Mouse (Mus musculus) thymus, postnatal 4 days (tissue): ENCODE measurements around the gene Scn5a.
A peak's percentile ranks its signal among the peaks of the same experiment; 100 is the strongest.

Experiments used
- DNase-seq: peaks from one replicate; pipeline ENCODE4 v3.0.0; 2021

The Scn5a gene

GRCm38 (mm10) chr9:119455967-119456366 lies 122.8 kb downstream of the Scn5a start:
- DNase-seq, result no peak

GRCm38 (mm10) chr9:119445737-119446136 lies 133.1 kb downstream of the Scn5a start:
- no peak for DNase-seq

- DNase-seq, result peak; percentile 99
These were observed 133.9 kb downstream of the Scn5a start, which contains the start of gene Exog for GRCm38 (mm10) chr9:119444738-119445429. Exog (plus strand) TSS chr9:119444943.

DNA sequence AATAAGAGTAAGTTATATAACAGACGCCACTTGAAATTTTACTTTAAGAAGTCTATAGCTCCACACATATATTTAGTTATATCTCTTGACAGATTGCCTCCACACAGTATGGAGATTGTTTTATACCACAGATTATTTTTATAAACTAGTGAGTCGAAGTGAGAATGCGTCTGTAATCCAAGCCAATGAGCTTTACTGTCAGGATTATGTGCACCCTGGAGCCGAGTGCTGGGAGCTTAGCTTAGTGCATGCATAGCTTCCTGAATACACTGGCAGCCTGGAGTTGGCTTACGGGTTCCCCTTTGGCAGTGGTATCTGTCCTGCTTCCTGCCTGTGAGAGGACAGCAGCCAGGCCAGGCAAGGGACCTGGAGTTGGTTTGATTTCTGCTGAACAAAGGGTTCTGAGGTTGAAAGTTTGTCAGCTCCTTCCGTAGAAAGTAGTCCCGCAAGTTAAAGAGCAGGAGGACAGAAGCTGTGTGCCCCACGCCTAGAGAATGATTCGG lies 140.3 kb downstream of the Scn5a start:
- no peak for DNase-seq

GRCm38 (mm10) chr9:119438065-119438464 lies 140.8 kb downstream of the Scn5a start:
- DNase-seq, result no peak

GRCm38 (mm10) chr9:119435855-119436254 lies 143.0 kb downstream of the Scn5a start:
- DNase-seq, result no peak
